In the genomic region with DNA sequence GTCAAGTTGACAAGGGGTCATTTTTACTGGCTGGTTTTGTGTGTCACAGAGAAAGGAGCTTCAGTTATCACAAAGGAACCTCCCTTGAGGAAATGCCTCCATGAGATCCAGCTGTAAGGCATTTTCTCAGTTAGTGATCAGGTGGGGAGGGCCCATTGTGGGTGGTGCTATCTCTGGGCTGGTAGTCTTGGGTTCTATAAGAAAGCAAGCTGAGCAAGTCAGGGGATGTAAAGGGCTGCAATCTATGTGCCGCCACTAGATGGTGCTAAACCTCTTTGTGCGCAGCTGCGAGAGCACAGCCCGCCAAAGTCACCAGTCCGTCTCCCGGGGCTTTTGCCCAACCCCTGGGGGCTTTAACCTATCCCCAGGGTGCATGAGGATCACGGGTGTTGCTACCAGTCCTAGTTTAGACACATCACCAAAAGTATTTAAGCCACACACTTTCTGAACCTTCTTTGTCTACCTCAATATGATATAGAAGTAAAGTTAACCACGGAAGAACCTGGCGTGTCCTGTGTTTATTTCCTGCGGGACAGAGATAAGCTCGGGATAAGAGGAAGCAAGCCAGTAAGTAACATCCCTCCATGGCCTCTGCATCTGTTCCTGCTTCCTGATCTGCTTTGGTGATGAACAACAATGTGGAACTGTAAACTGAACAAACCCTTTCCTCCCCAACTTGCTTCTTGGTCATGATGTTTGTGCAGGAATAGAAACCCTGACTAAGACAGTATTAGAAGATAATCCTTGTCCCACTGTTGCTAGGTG, we compare ENCODE assay signal across 9 mouse cellular contexts. TPM values are rescaled to one million over a fixed set of nuclear protein-coding genes. Genes with fewer than 3 reads are reported as not detected.
DNase-seq lines count a peak whose midpoint lies in the region; ATAC-seq lines count a peak whose summit lies in the region.
"Not testable (repeated sequence)": the region's sequence is repeated elsewhere in the genome, so short reads cannot be mapped to it uniquely, and the experiment has no call there.
"Had no signal": no experiment of that assay in that cellular context is flagged by ENCODE, and none has a peak within 500 bp of the region (broad histone marks: within the 10 kb centered on the region; RNA-seq: fewer than 3 reads in every experiment).

No protein-coding gene starts in this region.

- H3K36me3 ChIP-seq in forebrain, embryonic 15.5 days; limb, embryonic 15.5 days; midbrain, embryonic 16.5 days (ENCODE audit: control insufficient read depth, insufficient read depth, low read length): not testable (repeated sequence)

- H3K27ac ChIP-seq in brown adipose tissue, adult 24 weeks (replicated peaks; ENCODE audit: low read depth, low read length); forebrain, embryonic 15.5 days (replicated peaks); limb, embryonic 15.5 days; midbrain, embryonic 16.5 days (ENCODE audit: low read length): not testable (repeated sequence)

- not testable (repeated sequence) for H3K27me3 ChIP-seq in forebrain, embryonic 15.5 days; limb, embryonic 15.5 days; midbrain, embryonic 16.5 days (ENCODE audit: control insufficient read depth, insufficient read depth, low read depth, low read length)

- peak overlapping the region; percentile 33 for H3K4me2 ChIP-seq in forebrain, embryonic 15.5 days (replicated peaks)
- H3K4me2 ChIP-seq in limb, embryonic 15.5 days = peak overlapping the region; percentile 34
- peak overlapping the region; percentile 34 for H3K4me2 ChIP-seq in midbrain, embryonic 16.5 days (ENCODE audit: low read length)

- not testable (repeated sequence) for H3K4me1 ChIP-seq in brown adipose tissue, adult 24 weeks (ENCODE audit: control insufficient read depth, insufficient read depth, insufficient read length, low read length); forebrain, embryonic 15.5 days; limb, embryonic 15.5 days; midbrain, embryonic 16.5 days (ENCODE audit: control insufficient read depth, insufficient read depth, low read length)

- not testable (repeated sequence) for ATAC-seq in forebrain, embryonic 15.5 days (replicated peaks); limb, embryonic 15.5 days (ENCODE audit: insufficient number of reproducible peaks, low FRiP score, low TSS enrichment, low read depth)
- ATAC-seq in midbrain, embryonic 16.5 days = 0 out of 2 replicates have a peak, but pooled peaks have one; percentile 14

- H3K4me3 ChIP-seq in brown adipose tissue, adult 24 weeks (ENCODE audit: insufficient read depth, low read depth, low read length) = peak overlapping the region; percentile 25
- not testable (repeated sequence) for H3K4me3 ChIP-seq in forebrain, embryonic 15.5 days; midbrain, embryonic 16.5 days (ENCODE audit: low read depth, low read length)
- peak overlapping the region; percentile 9; the same call in 1 of the 2 replicates for H3K4me3 ChIP-seq in limb, embryonic 15.5 days

- H3K9ac ChIP-seq in forebrain, embryonic 15.5 days (replicated peaks); limb, embryonic 15.5 days; midbrain, embryonic 16.5 days (ENCODE audit: low read depth, low read length): not testable (repeated sequence)

- WGBS in forebrain, embryonic 15.5 days = 10% methylated on average over 11 of the region's 11 CpGs
- WGBS in limb, embryonic 15.5 days = 9% methylated on average over 11 of the region's 11 CpGs
- WGBS in midbrain, embryonic 16.5 days = 8% methylated on average over 9 of the region's 11 CpGs

- H3K9me3 ChIP-seq in forebrain, embryonic 15.5 days; limb, embryonic 15.5 days; midbrain, embryonic 16.5 days (replicated peaks; ENCODE audit: control insufficient read depth, low read length, poor library complexity, severe bottlenecking): not testable (repeated sequence)

- DNase-seq in 3T3-L1 (ENCODE audit: low read depth, low spot score) = peak; percentile 31
- DNase-seq in heart, postnatal 10 days = peak; percentile 75 to 80
- DNase-seq in kidney, postnatal 14 days = peak; percentile 81
- DNase-seq in spleen, postnatal 36 days (ENCODE audit: low spot score in 2 of 2) = peak; percentile 42 to 43

- intact Hi-C loops in heart, postnatal 10 days (cut with DNase I) = loop anchor here (1.0 to 5.0 kb wide), 3 partner anchors 28 to 116 kb away; no protein-coding TSS in a partner anchor

RNA-seq across cellular contexts. Expression of gene Gpr35, which starts 6.1 kb away (rescaled TPM):
- polyA plus RNA-seq in brown adipose tissue, adult 24 weeks (2012; ENCODE audit: insufficient read depth, insufficient read length, missing spikeins) = 0.67 TPM in 1 of 2 replicates, not detected in the other
- 0.36 and 0.46 TPM in 2 replicates for polyA plus RNA-seq in forebrain, embryonic 15.5 days (2015; fragmentation: Nextera tagmentation; extraction: Ambion mirVana)
- under 1 TPM; 0.29 to 0.45 TPM for total RNA-seq in heart, postnatal 10 days (2021)
- polyA plus RNA-seq in limb, embryonic 15.5 days (2015; fragmentation: Nextera tagmentation; extraction: Ambion mirVana) = 1.8 and 2.5 TPM in 2 replicates
- 0.18 and 0.52 TPM in 2 replicates for polyA plus RNA-seq in midbrain, embryonic 16.5 days (2015; fragmentation: Nextera tagmentation; extraction: Ambion mirVana)

RNA-seq across cellular contexts. Expression of gene Capn10, which starts 22.6 kb away (rescaled TPM):
- polyA plus RNA-seq in brown adipose tissue, adult 24 weeks (2012; ENCODE audit: insufficient read depth, insufficient read length, missing spikeins) = 6.1 and 6.8 TPM in 2 replicates
- 60.9 and 67.5 TPM in 2 replicates for polyA plus RNA-seq in forebrain, embryonic 15.5 days (2015; fragmentation: Nextera tagmentation; extraction: Ambion mirVana)
- total RNA-seq in heart, postnatal 10 days (2021) = 10 to 100 TPM in 1 of 2 experiments, 1 to 10 TPM in 1; 9.9 to 10.9 TPM
- polyA plus RNA-seq in limb, embryonic 15.5 days (2015; fragmentation: Nextera tagmentation; extraction: Ambion mirVana) = 29.1 and 29.9 TPM in 2 replicates
- 62.3 and 65.1 TPM in 2 replicates for polyA plus RNA-seq in midbrain, embryonic 16.5 days (2015; fragmentation: Nextera tagmentation; extraction: Ambion mirVana)

RNA-seq across cellular contexts. Expression of gene Rnpepl1, which starts 46.2 kb away (rescaled TPM):
- 54.5 and 68.2 TPM in 2 replicates for polyA plus RNA-seq in brown adipose tissue, adult 24 weeks (2012; ENCODE audit: insufficient read depth, insufficient read length, missing spikeins)
- 31.1 and 33.6 TPM in 2 replicates for polyA plus RNA-seq in forebrain, embryonic 15.5 days (2015; fragmentation: Nextera tagmentation; extraction: Ambion mirVana)
- total RNA-seq in heart, postnatal 10 days (2021) = 10 to 100 TPM; 77.3 to 79.2 TPM
- polyA plus RNA-seq in limb, embryonic 15.5 days (2015; fragmentation: Nextera tagmentation; extraction: Ambion mirVana) = 37.7 and 44.7 TPM in 2 replicates
- polyA plus RNA-seq in midbrain, embryonic 16.5 days (2015; fragmentation: Nextera tagmentation; extraction: Ambion mirVana) = 26.5 and 28.4 TPM in 2 replicates

RNA-seq across cellular contexts. Expression of gene Aqp12, which starts 49.4 kb away (rescaled TPM):
- polyA plus RNA-seq in brown adipose tissue, adult 24 weeks (2012; ENCODE audit: insufficient read depth, insufficient read length, missing spikeins) = not detected in 2 replicates
- not detected in 2 replicates for polyA plus RNA-seq in forebrain, embryonic 15.5 days (2015; fragmentation: Nextera tagmentation; extraction: Ambion mirVana)
- total RNA-seq in heart, postnatal 10 days (2021) = not detected
- not detected in 2 replicates for polyA plus RNA-seq in limb, embryonic 15.5 days (2015; fragmentation: Nextera tagmentation; extraction: Ambion mirVana)
- not detected in 2 replicates for polyA plus RNA-seq in midbrain, embryonic 16.5 days (2015; fragmentation: Nextera tagmentation; extraction: Ambion mirVana)
- total RNA-seq: neutrophil, adult 5-6 weeks had no signal

RNA-seq across cellular contexts. Expression of gene Dusp28, which starts 50.0 kb away (rescaled TPM):
- polyA plus RNA-seq in brown adipose tissue, adult 24 weeks (2012; ENCODE audit: insufficient read depth, insufficient read length, missing spikeins) = 25.5 and 29.2 TPM in 2 replicates
- polyA plus RNA-seq in forebrain, embryonic 15.5 days (2015; fragmentation: Nextera tagmentation; extraction: Ambion mirVana) = 12.8 and 15.1 TPM in 2 replicates
- total RNA-seq in heart, postnatal 10 days (2021) = 10 to 100 TPM; 11.5 to 12.8 TPM
- polyA plus RNA-seq in limb, embryonic 15.5 days (2015; fragmentation: Nextera tagmentation; extraction: Ambion mirVana) = 9.8 and 11.7 TPM in 2 replicates
- polyA plus RNA-seq in midbrain, embryonic 16.5 days (2015; fragmentation: Nextera tagmentation; extraction: Ambion mirVana) = 16.6 and 17.5 TPM in 2 replicates

Comparison
In these comparisons a context has a peak if more than half of its experiments do, and no peak if none do; other contexts are left out.
1. DNase-seq: peak in every context shown above with its lines; median percentile 81 in kidney, postnatal 14 days; 78 in heart, postnatal 10 days; 42 in spleen, postnatal 36 days; 31 in 3T3-L1.